Mouse (Mus musculus) heart, adult 8-10 months (tissue): ENCODE data around the gene Zdbf2. TPM values are rescaled to one million over a fixed set of nuclear protein-coding genes. Genes with fewer than 3 reads are reported as not detected.
"Not testable (repeated sequence)": the region's sequence is repeated elsewhere in the genome, so short reads cannot be mapped to it uniquely, and the experiment has no call there.

ENCODE experiments used
- DNase-seq: peaks from one replicate; pipeline ENCODE4 v3.0.0; 2022; ENCODE audit warnings: low spot score
- microRNA-seq: library from miRNA; unstranded; fragments of <30 nt; microRNA quantifications from one replicate; pipeline ENCODE4 v1.2.0, GENCODE M21; 2022
- total RNA-seq, 4 experiments: library from RNA; stranded (reverse); gene quantifications; 2 replicates each; pipeline ENCODE4 v1.2.4; 2022

Gene Zdbf2
- total RNA-seq, 4 experiments from 2014 or later: 0.11 to 0.32 (median 0.23) TPM

DNA sequence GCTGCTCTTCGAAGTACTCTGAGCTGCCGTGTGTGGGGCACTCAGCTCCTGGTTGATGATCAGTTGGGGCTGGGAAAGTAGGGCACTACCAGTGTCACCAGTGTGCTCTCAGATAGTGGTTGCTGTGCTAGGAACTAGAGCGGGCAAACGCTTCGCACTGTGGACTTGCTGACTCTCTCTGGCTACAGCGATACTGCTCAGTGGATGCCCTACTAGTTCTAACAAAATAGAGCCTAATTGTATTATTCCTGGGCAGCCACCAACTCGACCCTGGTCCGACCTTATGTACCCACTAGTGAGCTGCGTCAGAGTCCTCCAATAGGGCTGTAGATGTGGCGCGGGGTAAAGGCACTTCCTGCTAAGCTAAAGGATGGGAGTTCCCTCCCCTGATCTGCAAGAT is 9.4 kb upstream of the Zdbf2 start:
- no peak for DNase-seq

DNA sequence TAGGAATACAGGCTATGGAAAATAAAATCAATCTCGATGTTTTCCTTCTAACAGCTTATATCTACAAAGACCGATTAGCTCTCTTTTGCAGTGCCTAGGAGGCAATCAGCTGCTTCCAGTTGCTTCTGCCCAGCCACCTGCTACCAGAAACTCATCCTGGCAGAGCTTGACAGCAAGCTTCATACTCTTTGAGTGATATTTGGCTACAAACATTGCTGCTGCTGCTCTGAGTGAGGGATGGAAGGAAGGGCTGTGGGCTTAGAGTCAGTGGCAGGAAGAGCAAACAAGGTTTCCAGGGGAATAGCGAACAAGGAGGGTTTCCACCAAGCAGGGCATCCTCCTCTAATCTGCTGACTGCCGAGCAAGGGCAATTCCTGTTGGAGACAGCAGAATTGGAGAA is 7.6 kb upstream of the Zdbf2 start:
- no peak for DNase-seq

DNA sequence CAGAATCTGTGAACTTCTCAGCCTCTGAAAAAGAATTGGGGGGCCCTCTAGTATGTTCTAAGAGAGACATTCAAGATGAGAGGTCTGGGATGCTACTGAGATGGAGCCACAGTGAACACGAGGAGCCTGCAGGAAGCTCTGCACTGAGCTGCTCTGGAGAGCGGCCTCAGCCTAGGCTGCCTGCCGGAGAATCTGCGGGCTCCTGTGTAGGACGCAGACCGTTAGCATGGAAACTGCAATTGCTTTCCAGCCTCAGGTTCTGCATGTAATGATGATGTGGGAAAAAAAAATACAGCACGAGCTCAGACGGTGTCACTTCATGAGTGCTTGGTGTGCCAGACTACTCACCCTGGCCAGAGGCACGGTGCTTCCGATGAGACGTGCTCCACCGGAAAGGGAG is 6.9 kb upstream of the Zdbf2 start:
- DNase-seq: no peak

- DNase-seq: no peak
Measured at GRCm38 (mm10) chr1:63266716-63267115, 6.3 kb upstream of the Zdbf2 start.

DNA sequence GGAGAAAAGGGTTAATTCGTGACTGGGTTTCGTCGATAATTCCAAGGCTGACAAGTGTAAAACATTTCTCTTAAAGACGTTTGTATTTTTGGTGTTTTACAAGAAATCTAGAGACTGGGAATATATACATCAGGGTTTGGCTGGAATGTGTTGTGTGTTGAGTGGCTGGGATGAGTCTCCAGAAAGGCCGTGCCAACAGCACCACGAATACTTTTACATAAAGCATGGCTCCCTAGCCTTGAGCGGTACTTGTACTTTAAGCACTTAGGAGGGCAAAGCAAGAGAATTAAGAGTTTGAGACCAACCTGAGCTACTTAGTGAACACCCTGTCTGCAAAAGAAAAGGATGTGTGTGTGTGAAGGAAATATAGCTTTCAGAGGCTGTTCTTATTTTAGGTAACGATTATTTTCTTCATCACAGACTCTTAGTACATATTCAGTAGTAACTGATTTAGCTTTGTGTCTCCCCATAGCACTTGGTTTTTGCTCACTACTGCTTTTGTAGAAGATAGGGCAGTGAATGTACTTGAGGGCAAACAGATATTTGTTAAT is 865 bp upstream of the Zdbf2 start:
- DNase-seq: no peak

GRCm38 (mm10) chr1:63273339-63273951 is 380 bp downstream of the Zdbf2 start:
- no peak for DNase-seq

- no peak for DNase-seq
Measured at GRCm38 (mm10) chr1:63274046-63274730, 1.1 kb downstream of the Zdbf2 start.

DNA sequence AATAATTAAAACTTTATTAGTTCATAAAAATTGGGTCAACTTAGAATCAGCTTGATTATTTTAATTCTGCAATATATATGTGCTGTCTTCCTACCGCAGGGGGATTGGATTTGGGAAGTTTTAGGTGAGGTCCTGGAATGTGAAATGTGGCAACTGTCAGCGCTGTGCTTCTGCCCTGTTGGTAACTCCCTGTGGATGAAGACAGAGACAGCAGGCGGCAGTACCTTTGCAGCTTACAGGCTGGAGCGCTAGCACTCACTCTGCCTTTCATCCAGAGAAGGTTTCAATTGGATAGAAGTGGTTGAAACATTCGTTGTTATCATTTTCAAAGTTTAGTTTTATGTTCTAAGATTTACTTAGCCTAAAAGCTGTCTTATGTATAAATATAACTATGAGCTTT is 5.0 kb downstream of the Zdbf2 start:
- no peak for DNase-seq

- DNase-seq: no peak
Measured at GRCm38 (mm10) chr1:63293965-63294364, 20.9 kb downstream of the Zdbf2 start.

GRCm38 (mm10) chr1:63309661-63310060 is 36.6 kb downstream of the Zdbf2 start:
- DNase-seq: no peak

GRCm38 (mm10) chr1:63323565-63324132 is 50.6 kb downstream of the Zdbf2 start:
- DNase-seq: not testable (repeated sequence)

Small RNA genes lying within 50 kb of the gene (microRNA-seq; reads per million reads assigned to microRNA genes)
- not detected for gene Gm24513

Other genes with a start within 250 kb of the Zdbf2 start
- 10 to 100 TPM; 15.1 to 18.8 (median 16.8) TPM for gene Ino80d, start 158.6 kb upstream of the Zdbf2 start, total RNA-seq
- 100 to 1,000 TPM; 335 to 493 (median 403) TPM for gene Eef1b2, start 96.4 kb upstream of the Zdbf2 start, total RNA-seq
- 100 to 1,000 TPM; 786 to 841 (median 811) TPM for gene Ndufs1, start 96.4 kb upstream of the Zdbf2 start, total RNA-seq
- gene Gpr1, start 58.7 kb upstream of the Zdbf2 start, total RNA-seq: under 1 TPM; 0.25 to 0.55 (median 0.40) TPM
- gene Adam23, start 172.6 kb downstream of the Zdbf2 start, total RNA-seq: 1 to 10 TPM; 1.9 to 2.8 (median 2.0) TPM